Mouse (Mus musculus): ENCODE measurements around the gene Chchd1.

GRCm38 (mm10) chr14:20738511-20738910 is 35.7 kb downstream of the Chchd1 start:
- TF ChIP-seq CHD2 (IDR thresholded peaks at IDR 0.05; ENCODE audit: low read depth, low read length) = no peak
- TF ChIP-seq MAFK (IDR thresholded peaks at IDR 0.05; ENCODE audit: insufficient read depth, low read depth, low read length) = no peak
- TF ChIP-seq ZNF384 (IDR thresholded peaks at IDR 0.05; ENCODE audit: low read depth, low read length) = no peak
- no peak for TF ChIP-seq HCFC1 (IDR thresholded peaks at IDR 0.05; ENCODE audit: borderline replicate concordance, insufficient read depth, low read length)
- no peak for TF ChIP-seq ZC3H11A (IDR thresholded peaks at IDR 0.05; ENCODE audit: borderline replicate concordance, low read depth, low read length)

Data from ES-E14 (cell line).